Mouse (Mus musculus): ENCODE data around the gene Pde4d.

Pde4d gene

DNA sequence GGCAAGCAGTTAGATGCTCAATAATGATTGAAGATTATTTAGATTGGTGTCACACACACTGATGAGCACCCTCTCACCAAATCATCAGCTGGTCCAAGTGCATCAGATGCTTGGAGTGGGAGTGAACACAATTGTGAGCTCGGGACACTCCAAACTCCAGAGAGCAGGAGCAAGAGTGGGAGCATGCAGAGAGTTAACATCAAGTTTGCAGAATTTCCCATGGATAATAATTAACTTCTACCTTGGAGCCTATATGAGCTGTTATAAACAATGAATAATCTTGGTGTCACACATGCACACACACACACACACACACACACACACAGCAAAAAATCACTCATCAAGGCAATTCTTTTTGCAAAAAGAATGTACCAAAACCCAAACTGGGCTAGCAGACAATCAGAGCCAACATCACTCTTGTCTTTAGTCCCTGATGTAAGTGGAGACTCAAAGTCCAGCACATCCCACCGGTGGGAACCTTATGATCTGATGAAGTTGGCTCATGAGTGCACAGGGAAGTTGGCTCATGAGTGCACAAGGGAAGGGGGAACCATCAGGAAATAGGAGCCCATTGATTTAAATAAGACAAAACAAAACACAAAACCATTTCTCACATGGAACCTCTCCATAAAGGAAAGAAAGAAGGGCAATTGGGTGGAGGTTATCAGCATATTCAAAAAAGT, 1391.5 kb downstream of the Pde4d start:
- no peak for DNase-seq

DNA sequence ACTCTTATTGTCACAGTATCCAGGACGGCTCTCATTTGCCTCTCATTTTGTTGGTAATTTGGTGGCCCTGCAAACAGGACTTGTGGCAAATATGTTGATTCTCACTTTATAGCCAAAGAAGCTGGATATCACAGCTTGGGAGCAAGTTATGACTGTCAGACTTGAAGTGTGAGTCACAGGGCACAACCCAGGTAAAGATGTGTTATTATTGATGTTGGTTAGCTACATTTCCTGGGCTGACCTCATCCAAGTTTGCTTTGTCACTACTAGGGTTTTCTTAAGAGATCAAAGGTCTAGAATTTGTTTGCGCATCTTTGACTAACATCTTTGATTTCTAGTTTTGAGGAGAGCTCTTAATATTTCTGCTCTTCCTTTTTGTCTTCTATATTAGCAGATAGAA, 1393.2 kb downstream of the Pde4d start:
- no peak for DNase-seq

GRCm38 (mm10) chr13:109844828-109845227, 1395.1 kb downstream of the Pde4d start:
- no peak for DNase-seq

DNA sequence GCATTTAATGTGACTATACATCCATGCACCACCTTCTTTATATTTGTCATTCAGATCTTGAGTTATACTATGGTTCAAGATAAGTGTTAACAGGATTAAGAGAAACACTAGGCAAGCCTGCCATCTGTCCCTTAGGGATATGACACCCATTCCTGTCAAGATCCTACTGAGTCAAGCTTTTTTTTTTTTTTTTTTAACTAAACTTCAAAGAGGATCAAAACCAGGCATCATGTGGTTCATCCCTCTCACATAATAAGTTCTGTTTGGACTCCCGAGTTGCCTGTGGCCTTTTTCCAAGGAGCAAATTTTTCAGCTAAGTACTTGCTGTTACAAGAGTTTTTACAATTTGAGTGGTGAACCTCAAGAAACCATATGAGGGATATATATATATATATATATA, 1414.1 kb downstream of the Pde4d start:
- DNase-seq = no peak

DNA sequence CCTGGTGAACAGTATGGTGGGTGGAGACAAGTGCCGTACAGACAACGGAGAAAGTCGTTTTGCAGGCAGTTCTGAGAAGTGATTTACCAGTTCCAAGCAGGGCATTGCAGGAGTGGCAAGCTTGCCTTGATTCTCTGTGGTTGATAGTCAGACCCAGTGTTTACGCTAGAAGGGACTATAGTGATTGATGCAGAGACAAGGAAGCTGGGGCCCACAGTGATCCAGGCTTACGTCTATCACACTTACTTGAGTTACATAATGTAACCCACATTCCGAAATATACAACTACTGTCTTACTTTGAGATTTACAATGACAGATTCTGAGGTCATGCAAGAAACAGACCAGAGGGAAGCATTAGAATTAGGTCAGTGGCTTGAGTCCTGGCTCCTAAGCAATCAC, 1414.6 kb downstream of the Pde4d start:
- no peak for DNase-seq

DNA sequence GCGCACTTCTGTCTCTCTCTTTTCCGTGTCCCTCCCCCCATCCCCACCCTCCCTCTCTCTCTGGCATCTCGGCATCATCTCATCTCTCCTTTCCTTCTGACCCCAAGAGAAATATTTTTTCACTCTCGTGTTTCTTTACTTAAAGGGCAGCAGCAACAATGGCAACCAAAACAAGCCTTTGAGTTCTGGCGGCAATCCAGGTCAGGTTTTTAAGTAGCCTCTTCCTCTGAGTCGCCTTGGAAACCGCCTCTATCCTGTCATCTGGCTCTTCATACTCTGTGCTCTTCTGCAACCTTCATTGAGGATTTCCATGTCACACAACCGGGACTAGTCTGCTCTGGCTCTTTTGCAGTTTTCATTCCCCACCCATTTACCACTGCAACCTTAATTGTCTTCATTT, 1430.6 kb downstream of the Pde4d start:
- DNase-seq = peak; percentile 43 to 44

GRCm38 (mm10) chr13:109881161-109881857, 1431.6 kb downstream of the Pde4d start:
- peak; percentile 72 to 85 for DNase-seq

- no peak for DNase-seq
Observed at GRCm38 (mm10) chr13:109883636-109884035, 1433.9 kb downstream of the Pde4d start.

DNA sequence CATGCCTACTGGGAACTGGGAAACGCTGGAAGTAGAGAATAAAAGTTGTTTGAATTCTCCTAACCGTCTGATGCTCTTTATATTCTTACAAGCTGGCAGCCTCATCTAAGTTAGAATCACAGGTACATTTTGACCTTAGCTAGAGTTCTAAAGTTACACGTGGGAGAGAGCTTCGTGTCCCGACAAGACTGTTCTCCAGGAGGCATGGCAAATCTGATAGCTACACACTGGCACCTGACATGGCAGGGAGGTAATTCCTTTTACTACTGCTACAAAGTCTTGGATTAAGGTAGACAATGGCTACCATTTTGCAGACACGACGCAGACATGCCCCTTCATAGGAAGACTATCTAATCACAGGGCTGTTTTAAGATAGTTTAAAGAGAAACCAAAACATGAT, 1435.1 kb downstream of the Pde4d start:
- DNase-seq = no peak

GRCm38 (mm10) chr13:109888293-109888692, 1438.5 kb downstream of the Pde4d start:
- DNase-seq = peak in 1 of 2 experiments; percentile 48

DNA sequence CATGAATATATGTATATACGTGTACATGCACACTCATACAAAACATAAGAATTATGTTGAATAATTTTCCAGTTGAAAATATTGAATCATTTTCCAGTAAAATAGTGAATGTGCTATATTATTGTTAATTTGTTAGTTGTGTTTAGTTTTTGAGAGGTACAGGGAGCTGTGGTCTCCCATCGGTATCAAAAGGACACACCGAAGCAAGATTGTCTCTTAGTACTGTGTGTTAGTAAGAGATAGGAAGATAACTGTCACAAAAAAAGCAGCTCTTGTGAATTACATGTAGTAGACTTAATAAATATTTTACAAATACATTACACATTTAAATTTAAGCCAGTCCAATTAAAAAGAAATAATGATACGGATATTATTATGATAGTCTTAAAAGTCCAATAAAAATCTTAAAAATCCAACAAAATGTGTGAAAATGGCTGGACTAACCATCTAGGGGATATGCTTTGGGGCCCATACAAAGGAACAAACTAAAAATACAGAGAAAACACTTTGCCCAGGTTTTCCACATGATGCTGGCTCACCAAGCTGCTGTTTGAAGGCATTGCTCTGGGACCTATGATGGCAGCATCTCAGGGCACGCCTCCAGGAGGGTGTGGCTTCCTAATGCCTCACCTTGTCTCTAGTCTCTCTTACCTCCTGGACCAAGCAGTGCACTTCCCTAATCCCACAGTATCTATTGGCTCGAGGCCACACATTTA, 1441.6 kb downstream of the Pde4d start:
- no peak for DNase-seq

GRCm38 (mm10) chr13:109891910-109892265, 1442.1 kb downstream of the Pde4d start:
- no peak for DNase-seq

- peak; percentile 64 to 76 for DNase-seq
Observed at GRCm38 (mm10) chr13:109899442-109900428, 1450.0 kb downstream of the Pde4d start.

- DNase-seq = no peak
Observed at GRCm38 (mm10) chr13:109901811-109902210, 1452.1 kb downstream of the Pde4d start.

DNA sequence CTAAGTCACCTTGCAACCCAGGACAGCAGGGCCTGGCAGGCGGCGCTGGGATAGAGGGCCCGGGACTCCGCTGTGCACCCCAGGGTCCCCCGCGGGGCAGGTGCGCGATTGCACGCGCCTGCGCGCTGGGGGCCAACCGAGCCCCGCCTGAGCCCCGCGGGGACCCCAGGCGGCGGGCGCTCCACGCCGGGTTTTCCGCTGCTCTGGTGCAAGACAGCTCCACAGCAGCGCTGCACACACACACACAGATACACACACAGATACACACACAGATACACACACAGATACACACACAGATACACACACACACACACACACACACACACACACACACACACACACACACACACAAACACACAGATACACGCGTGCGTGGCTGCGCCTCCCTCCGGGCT, 1452.7 kb downstream of the Pde4d start:
- DNase-seq = peak in 1 of 2 experiments; percentile 19

GRCm38 (mm10) chr13:109902855-109903763, 1453.4 kb downstream of the Pde4d start:
- peak; percentile 46 to 73 for DNase-seq

DNA sequence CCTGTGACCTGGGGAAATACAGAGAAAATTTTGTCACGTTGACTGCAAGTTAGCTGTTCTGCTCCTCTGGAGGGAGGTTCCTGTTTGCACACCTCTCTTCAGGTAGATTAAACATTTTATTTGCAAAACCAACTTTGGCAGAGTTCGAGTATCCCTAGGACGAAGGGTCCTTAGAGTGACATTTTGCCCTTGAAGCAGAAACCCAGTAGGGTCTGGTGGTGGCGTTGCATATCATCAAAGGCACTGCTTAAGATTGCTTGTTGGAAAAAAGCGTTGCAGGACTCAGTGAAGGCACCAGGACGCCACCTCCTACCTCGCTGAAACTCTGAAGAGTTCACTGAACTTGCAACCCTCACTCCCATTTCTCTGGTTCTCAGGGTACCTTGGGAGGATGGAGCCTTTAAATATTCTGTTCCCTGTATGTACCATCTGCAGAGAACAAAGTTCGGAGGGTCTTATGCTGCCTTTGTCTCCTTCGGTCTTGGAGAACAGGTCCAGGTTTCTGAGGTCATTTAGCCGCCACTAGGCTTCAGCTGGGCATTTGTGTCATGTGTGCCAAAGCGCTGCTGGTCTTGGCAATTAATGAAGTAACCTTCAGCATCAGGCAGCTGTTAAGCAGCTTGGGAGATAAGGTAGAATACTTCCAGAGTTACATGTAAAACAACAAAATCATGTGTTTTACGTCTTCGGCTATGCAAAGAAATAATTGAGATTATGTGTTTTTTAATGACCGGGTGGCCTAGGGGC, 1454.2 kb downstream of the Pde4d start:
- no peak for DNase-seq

GRCm38 (mm10) chr13:109906342-109906888, 1456.7 kb downstream of the Pde4d start:
- no peak for DNase-seq

DNA sequence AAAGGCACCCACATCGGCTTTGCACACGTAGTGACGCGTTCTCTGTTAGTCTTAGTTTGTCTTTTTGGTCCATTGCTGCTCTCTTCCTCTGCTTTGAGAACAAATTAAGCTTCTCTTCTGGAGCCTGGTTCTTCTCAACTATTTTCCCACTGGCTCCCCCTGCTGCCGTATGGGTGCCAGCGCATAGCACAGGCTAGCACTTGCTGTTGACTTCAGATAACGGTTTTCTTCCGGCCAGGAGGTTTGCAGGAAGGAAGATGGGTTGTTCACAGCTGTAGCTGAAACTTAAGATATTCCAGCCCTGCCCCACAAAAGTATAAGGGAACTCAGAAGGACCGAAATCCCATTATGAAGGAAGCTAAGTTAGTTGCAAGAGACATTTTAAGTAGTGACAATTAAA, 1457.9 kb downstream of the Pde4d start:
- DNase-seq = peak; percentile 74 to 84

- DNase-seq = no peak
Observed at GRCm38 (mm10) chr13:109908386-109908785, 1458.6 kb downstream of the Pde4d start.
